Mouse (Mus musculus) brain, adult 2 months (tissue): Measurements from ENCODE around the gene Tmem52b.
A peak's percentile ranks its signal among the peaks of the same experiment; 100 is the strongest.
"Not testable (repeated sequence)": the region's sequence is repeated elsewhere in the genome, so short reads cannot be mapped to it uniquely, and the experiment has no call there.

ENCODE experiments used
- DNase-seq: peaks from one replicate; pipeline ENCODE4 v3.0.0; 2011; ENCODE audit warnings: low read depth, low spot score

The Tmem52b gene

GRCm38 (mm10) chr6:129512367-129512766 lies at the start of gene Tmem52b:
Gene Tmem52b, plus strand, starts transcription at chr6:129512555.
- DNase-seq, result no peak

GRCm38 (mm10) chr6:129471386-129471785 lies 41.0 kb upstream of the Tmem52b start:
- DNase-seq, result no peak

- DNase-seq, result no peak
These were observed 39.7 kb upstream of the Tmem52b start for GRCm38 (mm10) chr6:129472627-129473026.

- DNase-seq, result peak; percentile 57
These were observed 35.8 kb upstream of the Tmem52b start for GRCm38 (mm10) chr6:129476404-129477126.

GRCm38 (mm10) chr6:129480089-129480958 lies 32.0 kb upstream of the Tmem52b start:
- DNase-seq, result peak; percentile 62

- no peak for DNase-seq
These were observed 17.4 kb upstream of the Tmem52b start for GRCm38 (mm10) chr6:129494924-129495323.

- no peak for DNase-seq
These were observed 14.8 kb upstream of the Tmem52b start for GRCm38 (mm10) chr6:129497345-129498218.

- not testable (repeated sequence) for DNase-seq
These were observed 12.8 kb upstream of the Tmem52b start for GRCm38 (mm10) chr6:129499516-129499915.

- no peak for DNase-seq
These were observed 8.9 kb upstream of the Tmem52b start for GRCm38 (mm10) chr6:129503471-129503870.

GRCm38 (mm10) chr6:129507024-129507423 lies 5.3 kb upstream of the Tmem52b start, which contains the start of gene Olr1:
Gene Olr1, minus strand, starts transcription at chr6:129507165.
- peak; percentile 58 for DNase-seq

- DNase-seq, result no peak
These were observed 2.0 kb upstream of the Tmem52b start for GRCm38 (mm10) chr6:129510120-129510911.

GRCm38 (mm10) chr6:129512868-129513267 lies 513 bp downstream of the Tmem52b start:
- DNase-seq, result no peak

- DNase-seq, result peak; percentile 67
These were observed 1.1 kb downstream of the Tmem52b start for GRCm38 (mm10) chr6:129513409-129513808.

- no peak for DNase-seq
These were observed 2.0 kb downstream of the Tmem52b start for GRCm38 (mm10) chr6:129514376-129514775.

- DNase-seq, result no peak
These were observed 2.7 kb downstream of the Tmem52b start for GRCm38 (mm10) chr6:129515068-129515467.

- DNase-seq, result no peak
These were observed 4.0 kb downstream of the Tmem52b start for GRCm38 (mm10) chr6:129516388-129516787.

GRCm38 (mm10) chr6:129517752-129518408 lies 5.5 kb downstream of the Tmem52b start:
- DNase-seq, result peak; percentile 68

GRCm38 (mm10) chr6:129526069-129526468 lies 13.7 kb downstream of the Tmem52b start:
- DNase-seq, result no peak

GRCm38 (mm10) chr6:129527416-129527815 lies 15.1 kb downstream of the Tmem52b start:
- DNase-seq, result no peak

- DNase-seq, result no peak
These were observed 17.2 kb downstream of the Tmem52b start for GRCm38 (mm10) chr6:129529605-129530004.
